11 mouse cellular contexts compared by ENCODE assay signal in genomic region chr11:113965214-113965613, GRCm38 (mm10).
"Had no signal": no experiment of that assay in that cellular context is flagged by ENCODE, and none has a peak within 500 bp of the region (broad histone marks: within the 10 kb centered on the region; RNA-seq: fewer than 3 reads in every experiment).

No protein-coding gene starts in this region.

- DNase-seq: retina, postnatal 1 day; right cerebral cortex, adult 18-20 months; right cerebral cortex, postnatal 25 days; right cerebral cortex, postnatal 4 days; spleen, adult 18-20 months; thymus, adult 18-20 months; thymus, adult 2 months; thymus, postnatal 14 days; thymus, postnatal 25 days; thymus, postnatal 36 days; thymus, postnatal 4 days had no signal
